Mouse (Mus musculus) midbrain, embryonic 10.5 days (tissue): Measurements from ENCODE around the gene Klhl8. TPM values are rescaled to one million over a fixed set of nuclear protein-coding genes. Genes with fewer than 3 reads are reported as not detected.

Source experiments
- DNase-seq: peaks from one replicate; pipeline ENCODE4 v3.0.0-alpha.2; 2017; ENCODE audit warnings: low spot score
- H3K27ac ChIP-seq: fragments of 300-500 bp; sonication (generic); replicated peaks from 2 replicates; pipeline ENCODE4 v1.5.1; 2016; ENCODE audit warnings: mild to moderate bottlenecking
- H3K27me3 ChIP-seq: fragments of 300-500 bp; sonication (generic); 2 replicates; pipeline ENCODE4 v1.6.1; 2016; ENCODE audit warnings: low read depth, mild to moderate bottlenecking; ENCODE audit not compliant: poor library complexity, severe bottlenecking
- H3K36me3 ChIP-seq: fragments of 300-500 bp; sonication (generic); 2 replicates; pipeline ENCODE4 v1.6.1; 2016; ENCODE audit warnings: mild to moderate bottlenecking, moderate library complexity
- H3K4me1 ChIP-seq: fragments of 300-500 bp; sonication (generic); 2 replicates; pipeline ENCODE4 v1.6.1; 2016
- H3K4me3 ChIP-seq: fragments of 300-500 bp; sonication (generic); 2 replicates; pipeline ENCODE4 v1.5.1; 2016; ENCODE audit warnings: mild to moderate bottlenecking, moderate library complexity
- H3K9me3 ChIP-seq: fragments of 300-500 bp; sonication (generic); replicated peaks from 2 replicates; pipeline ENCODE4 v1.6.1; 2016; ENCODE audit warnings: mild to moderate bottlenecking
- WGBS: fragments of 180-500 bp; shearing (Covaris S2); methylation state at CpG from one replicate; pipeline ENCODE4 v1.1.7; 2016; 5-methylcytosine and 5-hydroxymethylcytosine counted together
- polyA plus RNA-seq: library from polyadenylated mRNA; unstranded; fragments of >200 nt; fragmentation: Nextera tagmentation; extraction: Ambion mirVana; gene quantifications from 2 replicates; pipeline ENCODE4 v1.2.1, GENCODE M21; 2016

The Klhl8 gene
- polyA plus RNA-seq, 1 experiment from 2014 or later: 11.5 TPM

DNA sequence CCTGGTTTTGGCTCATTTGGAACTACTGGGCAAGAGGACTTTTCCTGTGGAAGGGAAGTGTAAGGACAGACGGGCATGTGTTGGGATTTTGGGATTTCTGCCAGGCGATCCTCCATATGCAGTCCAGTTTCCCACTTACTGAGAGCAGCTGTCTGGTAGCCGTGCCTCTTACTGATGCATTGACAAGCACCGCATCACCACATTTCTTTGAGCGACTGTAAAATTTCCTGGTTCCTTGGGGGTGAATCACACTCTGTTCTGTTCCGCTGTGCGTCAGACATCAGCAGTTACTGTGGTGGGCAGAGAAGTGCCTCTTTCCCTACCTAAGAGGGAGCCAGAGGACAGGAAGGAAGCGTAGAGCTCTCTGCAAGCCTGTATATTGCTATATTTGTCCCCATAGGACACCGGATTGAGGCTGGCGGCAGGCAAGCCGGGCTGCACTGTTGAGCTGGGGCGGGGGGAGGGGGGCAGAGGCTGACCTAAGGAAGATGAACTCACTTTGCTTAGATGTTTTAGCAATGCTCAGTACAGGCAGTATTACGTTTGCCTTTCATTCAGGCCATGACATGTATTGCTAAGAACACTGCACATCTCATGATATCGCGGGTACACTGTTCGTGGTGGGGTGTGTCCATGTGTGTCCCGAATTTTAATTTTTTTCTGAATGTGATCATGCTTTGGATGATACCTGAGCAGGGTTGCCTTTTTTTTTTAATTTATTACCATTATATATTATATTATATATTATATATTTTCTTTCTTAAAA, 56.8 kb downstream of the Klhl8 start:
- DNase-seq: no peak
- Histone ChIP-seq H3K4me1 (peaks cover 3% of the 10 kb centered on the region), H3K36me3 (peaks cover 31% of the 10 kb centered on the region), H3K4me3 (no peak overlapping the region), H3K27ac (no peak overlapping the region), H3K9me3 (no peaks in the 10 kb centered on the region), H3K27me3 (no peaks in the 10 kb centered on the region)
- 83% methylated on average over 17 of the region's 17 CpGs for WGBS

DNA sequence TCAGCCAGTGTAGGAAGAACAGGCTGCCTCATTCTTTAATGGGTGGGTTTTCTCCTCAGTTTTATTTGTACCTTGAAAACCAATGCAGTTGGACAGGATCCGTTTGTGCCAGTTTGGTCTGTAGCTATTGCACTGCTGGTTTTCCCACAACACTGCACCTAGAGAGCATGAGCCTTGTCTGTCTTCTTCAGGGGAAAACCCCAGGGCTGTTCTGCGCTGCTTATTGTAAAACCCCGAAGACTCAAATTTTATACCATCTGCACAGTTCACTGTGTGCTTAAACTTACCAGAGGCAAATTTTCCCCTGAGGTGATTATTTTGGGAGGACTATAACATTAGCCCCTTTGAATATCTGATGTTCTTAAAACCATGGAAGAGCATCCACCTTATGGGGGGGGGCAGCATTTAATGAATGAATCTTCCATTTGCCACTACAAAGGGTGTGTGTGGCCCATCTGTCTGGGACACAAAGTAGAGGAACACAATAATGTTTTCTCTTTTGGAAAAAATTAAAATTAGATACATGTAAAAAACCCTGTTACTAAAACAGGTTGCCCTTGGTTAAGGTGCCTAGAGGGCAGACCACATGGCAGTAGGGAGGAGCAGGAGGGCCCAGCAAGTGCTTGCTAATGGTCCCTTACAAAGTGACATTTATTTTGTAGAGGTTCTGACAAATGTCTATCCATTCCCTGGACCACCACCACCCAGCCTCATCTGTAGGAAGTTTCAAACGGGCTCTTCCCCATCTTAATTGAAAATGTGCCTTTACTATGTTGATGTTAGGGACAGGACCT, 58.1 kb downstream of the Klhl8 start:
- H3K9me3 ChIP-seq: no peaks in the 10 kb centered on the region
- WGBS: 84% methylated on average over 4 of the region's 4 CpGs
- no peak overlapping the region for H3K27ac ChIP-seq

DNA sequence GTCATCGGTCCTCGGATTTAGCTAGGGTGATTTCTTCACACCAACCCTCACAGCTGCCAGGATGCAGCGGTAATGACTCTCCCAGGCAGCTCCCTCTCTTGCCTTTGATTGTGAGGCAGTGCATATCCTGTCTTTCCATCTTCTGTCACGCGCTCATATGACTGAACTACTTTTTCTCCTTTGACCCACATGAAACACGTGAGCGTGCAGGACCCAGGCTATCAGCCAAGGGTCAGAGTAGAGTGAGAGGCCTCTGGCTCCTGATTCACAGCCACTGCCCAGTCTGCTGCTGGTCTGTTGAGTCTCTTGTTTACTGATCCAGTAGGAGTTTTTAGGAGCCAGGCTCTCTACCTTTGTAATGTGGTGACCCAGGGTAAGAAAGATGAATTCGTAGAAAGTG, 62.5 kb downstream of the Klhl8 start:
- no peaks in the 10 kb centered on the region for H3K9me3 ChIP-seq
- H3K36me3 ChIP-seq: peaks cover 60% of the 10 kb centered on the region
- H3K4me3 ChIP-seq: no peak overlapping the region
- no peaks in the 10 kb centered on the region for H3K27me3 ChIP-seq
- 92% methylated on average over 8 of the region's 8 CpGs for WGBS
- no peak overlapping the region for H3K27ac ChIP-seq
- peaks cover 26% of the 10 kb centered on the region for H3K4me1 ChIP-seq
- DNase-seq: no peak

More for the DNA sequence above, 58.1 kb downstream of the Klhl8 start:
- peaks cover 3% of the 10 kb centered on the region for H3K4me1 ChIP-seq
- peaks cover 44% of the 10 kb centered on the region for H3K36me3 ChIP-seq
- no peak overlapping the region for H3K4me3 ChIP-seq
- H3K27me3 ChIP-seq: no peaks in the 10 kb centered on the region
- no peak for DNase-seq

DNA sequence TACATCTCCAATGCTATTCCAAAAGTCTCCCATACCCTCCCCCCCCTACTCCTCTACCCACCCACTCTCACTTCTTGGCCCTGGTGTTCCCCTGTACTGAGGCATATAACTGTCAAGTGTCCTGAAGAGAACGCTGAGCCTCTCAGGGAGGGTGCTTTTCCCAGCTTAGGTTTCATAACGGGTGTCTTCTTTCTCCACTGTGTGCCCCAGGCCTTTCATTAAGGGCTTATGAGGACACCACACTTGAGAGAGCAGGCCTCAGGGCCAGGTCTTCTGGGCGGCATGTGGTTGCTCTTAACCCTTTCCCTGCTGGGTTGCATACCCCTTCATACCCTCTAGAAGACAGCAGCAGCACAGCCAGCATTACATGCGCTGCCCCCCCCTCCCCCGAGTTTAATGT, 64.5 kb downstream of the Klhl8 start:
- 44% methylated on average over 5 of the region's 5 CpGs for WGBS
- no peaks in the 10 kb centered on the region for H3K9me3 ChIP-seq
- H3K27me3 ChIP-seq: no peaks in the 10 kb centered on the region
- DNase-seq: no peak
- H3K36me3 ChIP-seq: peaks cover 60% of the 10 kb centered on the region
- H3K4me1 ChIP-seq: peaks cover 26% of the 10 kb centered on the region
- no peak overlapping the region for H3K4me3 ChIP-seq
- H3K27ac ChIP-seq: no peak overlapping the region

DNA sequence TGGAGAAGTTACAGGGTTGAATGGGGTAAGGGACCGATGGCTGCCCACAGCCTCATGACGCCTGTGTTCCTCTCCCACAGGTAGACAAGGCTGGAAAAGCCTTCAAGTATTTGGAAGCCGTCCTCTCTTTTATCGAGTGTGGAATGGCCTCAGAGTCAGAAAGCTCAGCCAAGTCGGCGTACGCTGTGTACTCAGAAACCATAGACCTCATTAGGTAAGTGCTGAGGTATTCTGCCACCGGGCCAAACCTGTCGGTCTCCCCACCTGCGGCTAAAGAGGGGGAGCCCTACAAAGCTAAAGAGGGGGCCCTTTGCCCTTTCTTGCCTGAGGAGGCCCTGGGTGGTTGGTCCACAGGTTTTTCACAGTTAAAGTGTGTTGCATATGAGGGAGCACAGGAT, 64.9 kb downstream of the Klhl8 start:
- peaks cover 57% of the 10 kb centered on the region for H3K36me3 ChIP-seq

DNA sequence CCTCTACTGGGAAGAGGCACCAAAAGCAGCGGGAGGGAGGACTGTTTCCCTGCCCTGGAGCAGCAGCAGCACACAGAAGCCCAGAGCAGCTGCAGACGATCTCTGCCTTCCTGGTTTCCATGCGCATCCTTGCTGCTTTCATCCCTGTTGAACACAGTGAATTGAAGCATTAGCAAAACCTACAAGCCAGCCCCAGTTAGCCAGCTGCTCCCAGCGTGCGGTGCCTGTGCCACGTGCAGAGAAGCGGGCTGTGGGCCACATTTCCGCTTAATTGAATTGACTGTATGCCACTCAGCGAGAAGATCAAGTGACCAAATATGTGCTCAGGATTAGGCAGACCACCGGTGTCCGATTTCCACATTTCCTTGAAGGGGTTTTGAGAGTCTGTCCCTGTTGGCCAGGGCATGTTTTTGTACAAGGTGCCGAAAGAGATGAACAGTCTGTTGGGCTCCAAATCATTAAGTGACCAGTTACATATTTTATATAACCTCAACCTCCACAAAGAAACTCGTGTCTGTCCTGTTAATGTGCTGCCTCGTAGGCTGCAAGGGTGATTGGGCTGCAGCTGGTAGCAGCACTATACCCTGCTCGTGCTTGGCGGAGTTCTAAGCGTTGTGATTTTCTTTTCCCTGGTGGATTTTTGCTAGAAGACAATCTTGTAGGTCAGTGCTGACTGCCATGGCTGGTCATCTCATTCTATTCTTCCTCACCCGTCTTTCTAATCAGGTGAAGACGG, 65.5 kb downstream of the Klhl8 start:
- H3K9me3 ChIP-seq: no peaks in the 10 kb centered on the region
- DNase-seq: peak; percentile 62
- H3K4me3 ChIP-seq: no peak overlapping the region
- peaks cover 26% of the 10 kb centered on the region for H3K4me1 ChIP-seq
- H3K27ac ChIP-seq: 0 out of 2 replicates have a peak overlapping the region, but pooled peaks have one; percentile 1
- 60% methylated on average over 19 of the region's 19 CpGs for WGBS
- peaks cover 52% of the 10 kb centered on the region for H3K36me3 ChIP-seq
- H3K27me3 ChIP-seq: no peaks in the 10 kb centered on the region

More for the DNA sequence above, 64.9 kb downstream of the Klhl8 start:
- H3K4me1 ChIP-seq: peaks cover 26% of the 10 kb centered on the region
- 81% methylated on average over 10 of the region's 10 CpGs for WGBS
- H3K4me3 ChIP-seq: no peak overlapping the region
- no peaks in the 10 kb centered on the region for H3K27me3 ChIP-seq
- DNase-seq: no peak
- H3K9me3 ChIP-seq: no peaks in the 10 kb centered on the region
- H3K27ac ChIP-seq: no peak overlapping the region

DNA sequence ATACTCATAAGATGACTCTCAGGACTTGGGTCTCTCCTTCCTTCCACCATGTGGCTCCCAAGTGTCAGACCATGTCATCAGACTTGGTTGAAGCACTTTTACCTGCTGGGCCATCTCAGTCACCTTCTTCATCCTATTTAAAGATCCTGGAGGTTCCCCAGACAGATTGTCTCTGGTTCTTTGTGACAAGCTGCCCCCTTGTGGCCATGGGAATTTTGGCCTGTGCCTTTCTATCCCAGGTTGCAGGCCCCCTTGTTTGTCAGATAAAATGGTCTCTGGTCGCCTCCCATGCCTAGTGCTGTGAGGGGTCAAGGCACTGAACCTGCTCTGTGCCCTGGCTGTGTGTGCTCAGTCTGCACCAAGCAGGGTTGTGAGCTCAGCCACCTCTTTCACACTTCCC, 67.1 kb downstream of the Klhl8 start:
- WGBS: 50% methylated on average over 1 of the region's 1 CpGs
- H3K27ac ChIP-seq: no peak overlapping the region
- H3K4me3 ChIP-seq: no peak overlapping the region
- no peaks in the 10 kb centered on the region for H3K27me3 ChIP-seq
- H3K4me1 ChIP-seq: peaks cover 26% of the 10 kb centered on the region
- peak; percentile 39 for DNase-seq
- H3K36me3 ChIP-seq: peaks cover 35% of the 10 kb centered on the region
- H3K9me3 ChIP-seq: no peaks in the 10 kb centered on the region

DNA sequence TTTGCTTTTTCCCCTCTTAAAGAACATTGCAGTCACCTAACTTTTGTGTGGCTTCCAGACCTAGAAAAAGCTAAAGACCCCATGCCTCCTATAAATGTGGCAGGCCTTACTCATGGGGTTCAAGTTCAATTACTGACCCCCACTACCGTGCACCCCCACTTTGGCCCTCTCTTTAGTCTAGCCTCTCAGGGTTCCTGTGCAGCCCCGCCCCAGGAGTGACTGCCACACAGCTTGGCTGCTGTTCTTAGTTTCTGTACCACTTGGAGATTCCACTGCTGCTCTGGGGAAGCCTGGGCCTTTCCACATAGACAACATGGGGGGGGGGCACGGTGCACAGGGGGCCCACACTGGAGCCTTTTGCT, 71.8 kb downstream of the Klhl8 start:
- Histone ChIP-seq H3K27ac (no peak overlapping the region), H3K4me1 (peaks cover 8% of the 10 kb centered on the region), H3K4me3 (no peak overlapping the region), H3K27me3 (no peaks in the 10 kb centered on the region), H3K9me3 (no peaks in the 10 kb centered on the region), H3K36me3 (peaks cover 21% of the 10 kb centered on the region)
- WGBS: 90% methylated on average over 3 of the region's 3 CpGs
- DNase-seq: no peak

DNA sequence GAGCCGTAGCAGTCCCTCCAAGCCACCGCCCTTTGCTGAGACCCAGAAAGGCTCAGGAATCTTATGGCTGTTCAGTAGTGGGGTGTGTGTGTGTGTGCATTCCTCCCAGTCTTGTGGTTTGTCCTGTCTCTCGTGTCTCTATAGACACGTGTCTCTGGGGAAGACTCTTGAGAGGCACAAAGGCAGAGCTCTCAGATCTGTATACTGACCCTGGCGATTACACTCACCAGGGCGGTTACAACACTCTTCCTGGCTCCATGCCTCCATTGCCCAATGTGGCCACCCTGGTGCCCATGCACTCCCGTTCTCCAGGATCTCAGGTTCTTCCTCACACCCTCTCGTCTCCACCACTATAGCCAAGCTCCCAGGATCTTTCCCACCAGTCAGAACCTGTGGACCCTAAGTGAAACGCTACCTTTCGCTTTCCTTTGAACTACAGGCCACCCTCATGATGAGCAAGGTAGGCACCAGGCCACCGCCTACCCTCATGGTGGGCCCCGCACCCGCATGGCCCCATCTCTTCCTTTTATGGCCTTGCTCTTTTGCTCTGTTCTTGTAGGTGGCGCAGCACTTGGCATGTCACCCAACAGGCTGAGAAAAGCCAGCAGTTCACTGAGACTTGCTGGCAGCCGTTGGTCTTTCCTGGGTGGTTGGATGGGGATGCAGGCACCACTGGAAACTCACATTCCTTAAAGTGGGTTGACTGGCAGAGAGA, 72.4 kb downstream of the Klhl8 start:
- DNase-seq: no peak
- 97% methylated on average over 15 of the region's 15 CpGs for WGBS

DNA sequence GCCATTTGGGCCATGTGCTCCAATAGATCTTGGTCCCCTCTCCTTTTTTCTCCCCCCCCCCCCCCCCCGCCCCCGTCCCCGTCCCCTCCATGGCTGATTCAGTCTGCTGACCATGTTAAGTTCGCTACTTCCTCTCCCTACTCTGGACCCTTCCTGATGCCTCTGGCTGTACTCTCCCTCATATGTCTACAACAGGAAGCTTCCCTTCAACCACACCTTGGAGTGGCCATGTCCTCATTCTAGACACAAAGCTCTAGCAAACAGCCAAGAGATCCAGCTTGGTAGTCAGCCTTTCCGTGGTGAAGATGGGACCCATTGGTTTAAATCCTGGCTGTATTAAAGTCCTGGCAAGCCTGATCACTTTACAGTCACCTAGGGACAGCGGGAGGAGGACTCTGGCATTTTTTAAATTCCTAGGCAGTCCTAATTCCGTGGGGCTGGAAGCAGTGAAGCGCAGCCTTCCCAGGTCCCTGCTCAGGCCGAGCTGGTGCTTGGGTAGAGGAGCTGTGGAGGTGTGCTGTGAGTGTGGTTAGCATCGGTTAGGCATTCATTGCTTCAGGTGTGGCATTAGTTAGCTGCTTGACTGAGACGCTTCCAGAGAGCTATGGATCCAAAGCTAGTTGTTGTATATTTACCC, 74.8 kb downstream of the Klhl8 start:
- Histone ChIP-seq H3K9me3 (no peaks in the 10 kb centered on the region), H3K27me3 (no peaks in the 10 kb centered on the region), H3K27ac (no peak overlapping the region), H3K36me3 (peaks cover 23% of the 10 kb centered on the region), H3K4me1 (peaks cover 8% of the 10 kb centered on the region), H3K4me3 (no peak overlapping the region)
- 59% methylated on average over 10 of the region's 11 CpGs for WGBS
- DNase-seq: no peak

More for the DNA sequence above, 72.4 kb downstream of the Klhl8 start:
- peaks cover 26% of the 10 kb centered on the region for H3K36me3 ChIP-seq
- H3K27ac ChIP-seq: no peak overlapping the region
- H3K27me3 ChIP-seq: no peaks in the 10 kb centered on the region
- H3K9me3 ChIP-seq: no peaks in the 10 kb centered on the region
- H3K4me1 ChIP-seq: peaks cover 8% of the 10 kb centered on the region
- H3K4me3 ChIP-seq: no peak overlapping the region

DNA sequence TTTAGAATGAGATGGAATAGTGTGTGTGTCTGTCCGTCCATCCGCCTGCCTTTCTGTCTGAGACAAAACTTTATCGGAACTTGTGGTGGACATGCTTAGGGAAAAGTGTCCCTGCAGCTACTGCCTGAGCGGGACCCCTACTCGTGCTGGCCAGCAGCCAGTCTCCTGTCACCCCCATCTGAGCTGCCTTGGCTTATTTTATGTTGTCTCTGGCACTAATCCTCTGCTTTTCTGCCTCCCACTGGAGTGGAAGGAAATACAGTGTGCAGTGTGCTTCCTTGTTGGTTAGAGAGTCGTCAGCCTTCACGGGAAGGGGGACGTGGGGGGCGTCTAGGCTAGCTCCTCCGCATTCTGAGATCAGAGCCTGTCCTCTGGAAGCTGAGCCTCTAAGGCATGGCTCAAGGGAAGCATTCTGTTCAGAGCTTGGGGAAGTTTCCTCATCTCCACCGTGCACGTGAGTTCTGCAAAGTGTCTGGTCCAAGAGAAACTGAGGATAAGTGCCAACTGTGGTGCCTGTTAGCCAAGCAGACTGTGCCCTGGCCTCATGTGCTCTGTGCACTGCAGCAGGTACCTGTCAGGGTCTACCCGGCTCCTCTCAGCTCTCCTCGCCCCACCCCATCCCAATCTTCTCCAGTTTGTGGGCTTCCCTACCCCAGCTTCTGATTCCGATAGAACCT, 75.5 kb downstream of the Klhl8 start:
- no peaks in the 10 kb centered on the region for H3K9me3 ChIP-seq
- peaks cover 23% of the 10 kb centered on the region for H3K36me3 ChIP-seq
- H3K4me1 ChIP-seq: peaks cover 8% of the 10 kb centered on the region
- H3K4me3 ChIP-seq: no peak overlapping the region
- H3K27me3 ChIP-seq: no peaks in the 10 kb centered on the region
- H3K27ac ChIP-seq: no peak overlapping the region
- WGBS: 89% methylated on average over 15 of the region's 15 CpGs
- DNase-seq: no peak
